Mouse (Mus musculus) lung, postnatal 0 days (tissue): ENCODE measurements around the gene Ncbp3.

ENCODE experiments used
- CTCF ChIP-seq: IDR thresholded peaks from 2 replicates; pipeline ENCODE4 v1.5.1; 2016; ENCODE audit warnings: antibody characterized with exemption, mild to moderate bottlenecking
- EP300 ChIP-seq: IDR thresholded peaks from 2 replicates; pipeline ENCODE4 v1.6.1; 2016; ENCODE audit warnings: antibody characterized with exemption, mild to moderate bottlenecking, control low read depth

GRCm38 (mm10) chr11:73023099-73023498, 24.5 kb upstream of the Ncbp3 start:
- TF ChIP-seq CTCF (no peak), EP300 (no peak)
